Comparison of ENCODE assay signal across 18 mouse cellular contexts in the genomic region with DNA sequence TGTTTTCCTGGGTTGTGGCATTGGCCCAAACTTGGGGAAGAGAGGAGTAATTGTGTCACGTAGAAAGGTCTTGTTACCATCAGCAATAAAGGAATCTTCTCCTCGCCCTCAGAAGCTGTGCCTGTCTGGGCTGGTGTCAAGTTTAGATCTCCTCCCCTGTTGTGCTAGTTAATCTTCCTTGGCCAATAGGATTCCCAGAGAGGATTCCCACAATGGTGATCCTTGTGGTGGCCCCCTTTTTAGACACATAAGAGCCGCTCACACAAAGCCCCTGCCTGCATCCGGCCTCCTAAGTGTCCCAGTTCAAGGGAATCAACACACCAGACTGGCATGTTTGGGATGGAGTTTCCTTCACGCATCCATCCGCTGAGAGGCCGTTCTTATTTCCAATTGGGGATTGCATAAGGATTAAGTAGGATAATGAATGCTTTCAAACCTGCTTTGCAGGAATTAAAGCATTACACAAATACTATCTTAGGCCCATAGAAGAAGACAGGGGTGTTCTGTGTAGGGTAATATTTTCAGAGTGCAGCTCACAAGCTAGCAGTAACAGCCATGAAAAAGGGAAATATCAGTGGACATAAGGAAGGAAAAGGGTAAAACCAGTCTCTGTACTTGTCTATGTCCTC.
DNase-seq lines count a peak whose midpoint lies in the region; ATAC-seq lines count a peak whose summit lies in the region.
"Had no signal": no experiment of that assay in that cellular context is flagged by ENCODE, and none has a peak within 500 bp of the region (broad histone marks: within the 10 kb centered on the region; RNA-seq: fewer than 3 reads in every experiment).

No protein-coding gene starts in this region.

- no peak overlapping the region for H3K27ac ChIP-seq in kidney, embryonic 15.5 days
- H3K27ac ChIP-seq in embryonic facial prominence, embryonic 10.5 days (replicated peaks), result no peak overlapping the region
- H3K27ac ChIP-seq in forebrain, embryonic 14.5 days (ENCODE audit: low read depth, low read length), result no peak overlapping the region
- H3K27ac ChIP-seq: heart, embryonic 13.5 days; hindbrain, postnatal 0 days; limb, embryonic 13.5 days; liver, embryonic 14.5 days had no signal

- 54% methylated on average over 7 of the region's 7 CpGs for WGBS in kidney, embryonic 15.5 days
- 44% methylated on average over 7 of the region's 7 CpGs for WGBS in embryonic facial prominence, embryonic 10.5 days
- WGBS in forebrain, embryonic 14.5 days, result 9% methylated on average over 7 of the region's 7 CpGs

- no peaks in the 10 kb centered on the region for H3K4me1 ChIP-seq in kidney, embryonic 15.5 days
- H3K4me1 ChIP-seq in embryonic facial prominence, embryonic 10.5 days, result peaks cover 5% of the 10 kb centered on the region; the same call in 1 of the 2 replicates
- H3K4me1 ChIP-seq in forebrain, embryonic 14.5 days (ENCODE audit: control insufficient read depth, insufficient read depth, low read length), result no peaks in the 10 kb centered on the region
- H3K4me1 ChIP-seq: limb, embryonic 13.5 days had no signal

- 0 out of 2 replicates have a peak, but pooled peaks cover 5% of the 10 kb centered on the region for H3K9me3 ChIP-seq in kidney, embryonic 15.5 days (replicated peaks)
- H3K9me3 ChIP-seq in embryonic facial prominence, embryonic 10.5 days, result peaks cover 12% of the 10 kb centered on the region
- H3K9me3 ChIP-seq in forebrain, embryonic 14.5 days (replicated peaks; ENCODE audit: control insufficient read depth, low read length), result no peaks in the 10 kb centered on the region; the same call in 1 of the 2 replicates

- H3K9ac ChIP-seq in kidney, embryonic 15.5 days, result no peak overlapping the region
- no peak overlapping the region for H3K9ac ChIP-seq in forebrain, embryonic 14.5 days (ENCODE audit: low read length)
- H3K9ac ChIP-seq: heart, embryonic 13.5 days; limb, embryonic 13.5 days; liver, embryonic 14.5 days had no signal

- 0 out of 2 replicates have a peak, but pooled peaks have one; percentile 40 for ATAC-seq in kidney, embryonic 15.5 days (replicated peaks; ENCODE audit: low FRiP score)
- ATAC-seq in forebrain, embryonic 14.5 days, result peak; percentile 42; the same call in 1 of the 2 replicates
- ATAC-seq: hindbrain, postnatal 0 days had no signal

- no peak for DNase-seq in kidney, postnatal 14 days
- peak; percentile 15 for DNase-seq in embryonic facial prominence, embryonic 10.5 days (ENCODE audit: low spot score)
- no peak for DNase-seq in forebrain, embryonic 14.5 days (ENCODE audit: low spot score)
- DNase-seq in retina, postnatal 1 day, result peak; percentile 82
- DNase-seq in right cerebral cortex, adult 18-20 months, result no peak
- no peak for DNase-seq in lung, postnatal 14 days
- DNase-seq: cerebellum, postnatal 10 days; gastrocnemius, postnatal 25 days; heart, postnatal 36 days; kidney, adult 11 months; kidney, postnatal 36 days; right cerebral cortex, postnatal 25 days; thymus, postnatal 25 days had no signal

- H3K4me3 ChIP-seq in kidney, embryonic 15.5 days (replicated peaks), result no peak overlapping the region
- no peak overlapping the region for H3K4me3 ChIP-seq in embryonic facial prominence, embryonic 10.5 days
- no peak overlapping the region for H3K4me3 ChIP-seq in forebrain, embryonic 14.5 days (ENCODE audit: low read depth, low read length)
- H3K4me3 ChIP-seq: heart, embryonic 13.5 days; limb, embryonic 13.5 days had no signal

- no peaks in the 10 kb centered on the region for H3K27me3 ChIP-seq in kidney, embryonic 15.5 days
- H3K27me3 ChIP-seq in embryonic facial prominence, embryonic 10.5 days (replicated peaks; ENCODE audit: low read depth, poor library complexity, severe bottlenecking), result no peaks in the 10 kb centered on the region
- H3K27me3 ChIP-seq in forebrain, embryonic 14.5 days (replicated peaks; ENCODE audit: control insufficient read depth, insufficient read depth, low read length), result no peaks in the 10 kb centered on the region
- H3K27me3 ChIP-seq: heart, embryonic 13.5 days; limb, embryonic 13.5 days had no signal

- no peak overlapping the region for H3K4me2 ChIP-seq in kidney, embryonic 15.5 days
- no peak overlapping the region for H3K4me2 ChIP-seq in forebrain, embryonic 14.5 days (ENCODE audit: low read length)
- H3K4me2 ChIP-seq: heart, embryonic 13.5 days; limb, embryonic 13.5 days had no signal

- H3K36me3 ChIP-seq in kidney, embryonic 15.5 days, result no peaks in the 10 kb centered on the region
- H3K36me3 ChIP-seq in embryonic facial prominence, embryonic 10.5 days (replicated peaks), result no peaks in the 10 kb centered on the region
- no peaks in the 10 kb centered on the region for H3K36me3 ChIP-seq in forebrain, embryonic 14.5 days (ENCODE audit: control insufficient read depth, insufficient read depth, low read length)
- H3K36me3 ChIP-seq: heart, embryonic 13.5 days; limb, embryonic 13.5 days had no signal

Comparison
In these comparisons a context has a peak if more than half of its experiments do, and no peak if none do; other contexts are left out.
1. DNase-seq: peak in embryonic facial prominence, embryonic 10.5 days (single experiment) and retina, postnatal 1 day (single experiment); none in kidney, postnatal 14 days (single experiment), forebrain, embryonic 14.5 days (single experiment), right cerebral cortex, adult 18-20 months (single experiment) and lung, postnatal 14 days (single experiment).